In the genomic region with DNA sequence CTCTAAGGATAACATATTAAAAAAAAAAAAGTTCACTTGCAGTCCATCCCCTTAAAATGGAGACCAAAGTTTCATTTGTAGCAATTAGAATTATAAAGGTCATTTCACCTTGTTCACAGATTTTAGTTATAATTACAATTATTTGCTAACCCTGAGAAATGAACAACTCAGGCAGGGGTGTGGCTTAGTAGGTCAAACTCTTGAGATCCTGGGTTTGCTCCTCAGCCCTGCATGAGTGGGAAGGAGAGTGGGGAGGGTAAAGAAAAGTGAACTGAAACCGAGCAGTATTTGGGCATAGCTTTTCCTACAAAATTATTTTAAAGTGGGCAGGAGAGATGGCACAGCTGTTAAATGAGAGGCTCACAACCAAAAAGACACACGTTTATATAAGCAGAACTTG, we compare ENCODE assay signal across 26 mouse cellular contexts. TPM values are rescaled to one million over a fixed set of nuclear protein-coding genes. Genes with fewer than 3 reads are reported as not detected.
DNase-seq lines count a peak whose midpoint lies in the region; ATAC-seq and TF ChIP-seq lines count a peak whose summit lies in the region.
"Had no signal": no experiment of that assay in that cellular context is flagged by ENCODE, and none has a peak within 500 bp of the region (broad histone marks: within the 10 kb centered on the region; RNA-seq: fewer than 3 reads in every experiment).

No protein-coding gene starts in this region.

- TF ChIP-seq CTCF in bone marrow macrophage, adult 2 months (IDR thresholded peaks at IDR 0.05; ENCODE audit: low read depth, low read length): no peak
- no peak for TF ChIP-seq CTCF in left cerebral cortex, adult 2 months (IDR thresholded peaks at IDR 0.05)

- H3K4me1 ChIP-seq in bone marrow macrophage, adult 2 months (ENCODE audit: control insufficient read depth, insufficient read depth, low read length): peaks cover 47% of the 10 kb centered on the region
- H3K4me1 ChIP-seq: embryonic facial prominence, embryonic 12.5 days; embryonic facial prominence, embryonic 15.5 days; hindbrain, embryonic 12.5 days; hindbrain, embryonic 15.5 days had no signal

- no peak overlapping the region for H3K4me3 ChIP-seq in bone marrow macrophage, adult 2 months (ENCODE audit: insufficient read depth, low read length)
- H3K4me3 ChIP-seq in left cerebral cortex, adult 2 months: no peak overlapping the region
- H3K4me3 ChIP-seq: embryonic facial prominence, embryonic 12.5 days; embryonic facial prominence, embryonic 15.5 days; gastrocnemius, adult 2 months; hindbrain, embryonic 12.5 days; hindbrain, embryonic 15.5 days had no signal

- peak overlapping the region; percentile 97 for H3K27ac ChIP-seq in bone marrow macrophage, adult 2 months (ENCODE audit: insufficient read depth, low read depth, low read length)
- H3K27ac ChIP-seq in left cerebral cortex, adult 2 months: no peak overlapping the region
- H3K27ac ChIP-seq: embryonic facial prominence, embryonic 12.5 days; embryonic facial prominence, embryonic 15.5 days; gastrocnemius, adult 2 months; hindbrain, embryonic 12.5 days; hindbrain, embryonic 15.5 days had no signal

- DNase-seq in kidney, adult 9 months: peak; percentile 54
- DNase-seq in kidney, postnatal 25 days: no peak
- DNase-seq in adipocyte (ENCODE audit: low spot score): no peak
- DNase-seq in left cerebral cortex, adult 2 months (ENCODE audit: extremely low spot score in 1 of 2, low spot score in 2 of 2): no peak
- DNase-seq: adrenal gland, adult 2 months; adrenal gland, postnatal 25 days; cerebellum, adult 18-20 months; cerebellum, adult 9-10 months; cerebellum, postnatal 25 days; forebrain, postnatal 0 days; gastrocnemius, adult 2 months; gastrocnemius, postnatal 14 days had no signal

- intact Hi-C loops in left cerebral cortex, adult 2 months (cut with DNase I): loop anchor here (5.0 kb wide), 1 partner anchor 75 kb away; no protein-coding TSS in a partner anchor

- peak; percentile 43; the same call in 1 of the 2 replicates for ATAC-seq in megakaryocyte, adult 5-6 weeks (ENCODE audit: poor library complexity, severe bottlenecking)
- ATAC-seq: CD4-positive, CD25-positive, alpha-beta regulatory T cell, adult 4 months; forebrain, embryonic 14.5 days; forebrain, postnatal 0 days; Patski had no signal

- TF ChIP-seq POLR2A in bone marrow macrophage, adult 2 months (IDR thresholded peaks at IDR 0.05; ENCODE audit: borderline replicate concordance, low read depth, low read length): no peak

RNA-seq across cellular contexts. Expression of gene Nrg4, which starts 19.6 kb away (rescaled TPM):
- polyA plus RNA-seq in bone marrow macrophage, adult 2 months (2012; ENCODE audit: insufficient read depth, insufficient read length, missing spikeins): not detected in 2 replicates
- total RNA-seq in megakaryocyte, adult 5-6 weeks (2015): 2.9 and 6.5 TPM in 2 replicates
- total RNA-seq in megakaryocyte, adult 5-6 weeks (2017): 2.1 TPM in 2 replicates
- 1 to 10 TPM; 1.2 to 1.4 TPM for total RNA-seq in left cerebral cortex, adult 2 months (2021)

RNA-seq across cellular contexts. Expression of gene Tmem266, which starts 19.6 kb away (rescaled TPM):
- polyA plus RNA-seq in bone marrow macrophage, adult 2 months (2012; ENCODE audit: insufficient read depth, insufficient read length, missing spikeins): not detected in 2 replicates
- total RNA-seq in megakaryocyte, adult 5-6 weeks (2015): not detected in 2 replicates
- total RNA-seq in megakaryocyte, adult 5-6 weeks (2017): not detected in 2 replicates
- 1 to 10 TPM; 7.6 to 8.1 TPM for total RNA-seq in left cerebral cortex, adult 2 months (2021)
- total RNA-seq: common myeloid progenitor, adult 5-6 weeks; hematopoietic stem cell, adult 5-6 weeks had no signal
- polyA plus RNA-seq: C2C12; CD4-positive, CD25-positive, alpha-beta regulatory T cell, adult 4 months; forebrain, embryonic 11.5 days; heart, embryonic 14.5 days had no signal

Comparison
In these comparisons a context has a peak if more than half of its experiments do, and no peak if none do; other contexts are left out.
1. RNA of gene Tmem266, which starts 19.6 kb away (total RNA-seq): 7.6 to 8.1 TPM in left cerebral cortex, adult 2 months; not detected in megakaryocyte, adult 5-6 weeks; every median in the first group is over 4 times any median in the second.